13 mouse cellular contexts compared by ENCODE assay signal in the genomic region with DNA sequence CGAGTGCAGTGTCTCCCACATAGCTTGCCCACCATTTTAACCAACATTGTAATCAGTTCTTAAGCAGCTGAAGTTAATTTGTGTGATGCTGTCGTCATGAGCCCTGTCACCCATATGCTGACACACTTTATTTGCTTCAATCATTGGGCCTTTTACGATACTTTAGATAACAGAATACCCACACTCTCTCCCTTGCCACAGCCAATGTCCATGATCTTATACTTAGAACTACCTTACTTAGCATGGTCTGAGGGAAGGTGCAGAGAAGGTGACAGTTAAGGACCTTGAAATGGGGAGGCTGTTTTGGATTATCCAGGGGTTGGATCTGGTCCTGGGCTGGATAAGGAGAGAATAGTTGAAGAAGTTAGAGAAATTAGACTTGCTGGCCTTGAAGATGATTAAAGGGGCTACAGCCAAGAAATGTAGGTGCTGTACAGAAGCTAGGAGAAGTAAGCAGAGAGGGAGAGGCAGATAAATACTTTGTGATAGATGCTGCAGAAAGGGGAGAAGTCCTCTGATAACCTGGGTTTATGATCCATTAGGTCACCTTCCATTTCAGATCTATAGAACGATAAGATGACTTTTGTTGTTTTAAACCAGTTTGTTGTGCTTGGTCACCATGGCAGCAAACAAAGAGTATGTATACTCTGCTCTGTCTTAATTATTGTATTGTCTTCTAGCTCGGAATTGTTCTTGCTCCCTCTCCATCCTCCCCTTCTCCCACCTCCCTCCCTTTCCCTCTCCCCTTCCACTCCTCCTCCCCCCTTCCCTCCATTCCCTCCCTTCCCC.
"Had no signal": no experiment of that assay in that cellular context is flagged by ENCODE, and none has a peak within 500 bp of the region (broad histone marks: within the 10 kb centered on the region; RNA-seq: fewer than 3 reads in every experiment).

No protein-coding gene starts in this region.

- H3K4me1 ChIP-seq: limb, embryonic 15.5 days; liver, embryonic 13.5 days; midbrain, embryonic 15.5 days; neural tube, embryonic 13.5 days had no signal

- H3K4me3 ChIP-seq: limb, embryonic 15.5 days; liver, embryonic 13.5 days; midbrain, embryonic 15.5 days; neural tube, embryonic 13.5 days had no signal

- H3K4me2 ChIP-seq: limb, embryonic 15.5 days; liver, embryonic 13.5 days; midbrain, embryonic 15.5 days; neural tube, embryonic 13.5 days had no signal

- H3K36me3 ChIP-seq: limb, embryonic 15.5 days; liver, embryonic 13.5 days; midbrain, embryonic 15.5 days; neural tube, embryonic 13.5 days had no signal

- H3K9ac ChIP-seq: limb, embryonic 15.5 days; liver, embryonic 13.5 days; liver, postnatal 0 days; midbrain, embryonic 15.5 days; neural tube, embryonic 13.5 days had no signal

- H3K27ac ChIP-seq: hindbrain, postnatal 0 days; limb, embryonic 15.5 days; liver, embryonic 13.5 days; midbrain, embryonic 15.5 days; neural tube, embryonic 13.5 days had no signal

- H3K27me3 ChIP-seq: limb, embryonic 15.5 days; liver, embryonic 13.5 days; midbrain, embryonic 15.5 days; neural tube, embryonic 13.5 days had no signal

- DNase-seq: kidney, adult 9 months; kidney, postnatal 10 days; liver, embryonic 13.5 days; liver, postnatal 0 days; lung, postnatal 36 days; right cerebral cortex, adult 18-20 months; right cerebral cortex, postnatal 25 days; thymus, adult 18-20 months; thymus, postnatal 14 days had no signal

- H3K9me3 ChIP-seq: limb, embryonic 15.5 days; liver, embryonic 13.5 days; midbrain, embryonic 15.5 days; neural tube, embryonic 13.5 days had no signal

- ATAC-seq: hindbrain, postnatal 0 days; liver, postnatal 0 days; midbrain, embryonic 15.5 days had no signal
